In genomic region chr3:106483297-106483696, GRCm38 (mm10) we compare ENCODE assay signal across 11 mouse cellular contexts. TPM values are rescaled to one million over a fixed set of nuclear protein-coding genes. Genes with fewer than 3 reads are reported as not detected.
A peak's percentile ranks its signal among the peaks of the same experiment; 100 is the strongest.
DNase-seq lines count a peak whose midpoint lies in the region; ATAC-seq and TF ChIP-seq lines count a peak whose summit lies in the region.
"Had no signal": no experiment of that assay in that cellular context is flagged by ENCODE, and none has a peak within 500 bp of the region (broad histone marks: within the 10 kb centered on the region; RNA-seq: fewer than 3 reads in every experiment).

No protein-coding gene starts in this region.

- no peak for ATAC-seq in heart, embryonic 15.5 days (replicated peaks; ENCODE audit: insufficient number of reproducible peaks, insufficient read depth, low FRiP score, low read depth)
- ATAC-seq in intestine, embryonic 16.5 days, result peak; percentile 75
- ATAC-seq in stomach, embryonic 14.5 days (ENCODE audit: insufficient number of reproducible peaks, insufficient read depth, low FRiP score, low read depth), result no peak

- no peak overlapping the region for H3K27ac ChIP-seq in heart, embryonic 15.5 days
- peak overlapping the region; percentile 83 for H3K27ac ChIP-seq in spleen, adult 2 months (ENCODE audit: insufficient read depth, low read length)
- H3K27ac ChIP-seq in intestine, embryonic 16.5 days (ENCODE audit: low read length), result peak overlapping the region; percentile 95
- no peak overlapping the region; the same call in 1 of the 2 replicates for H3K27ac ChIP-seq in stomach, embryonic 14.5 days (ENCODE audit: low read length)
- H3K27ac ChIP-seq: left cerebral cortex, adult 2 months had no signal

- no peaks in the 10 kb centered on the region for H3K36me3 ChIP-seq in heart, embryonic 15.5 days
- H3K36me3 ChIP-seq in spleen, adult 2 months (ENCODE audit: control insufficient read depth, insufficient read depth, low read length), result no peaks in the 10 kb centered on the region
- no peaks in the 10 kb centered on the region for H3K36me3 ChIP-seq in intestine, embryonic 16.5 days (ENCODE audit: control insufficient read depth, insufficient read depth, low read length)
- H3K36me3 ChIP-seq in stomach, embryonic 14.5 days (ENCODE audit: control insufficient read depth, insufficient read depth, low read length), result no peaks in the 10 kb centered on the region

- TF ChIP-seq POLR2A in spleen, adult 2 months (IDR thresholded peaks at IDR 0.05; ENCODE audit: low read depth, low read length), result no peak

- no peak for DNase-seq in heart, postnatal 4 days
- no peak for DNase-seq in spleen, adult 2 months (ENCODE audit: low read depth in 1 of 2, low spot score in 2 of 2)
- DNase-seq in spleen, postnatal 10 days (ENCODE audit: low spot score in 2 of 2), result no peak
- no peak for DNase-seq in left cerebral cortex, postnatal 4 days
- no peak for DNase-seq in cerebellum, adult 9-11 months
- DNase-seq: cerebellum, adult 8-10 months; gastrocnemius, postnatal 14 days had no signal

- peaks cover 8% of the 10 kb centered on the region for H3K4me1 ChIP-seq in heart, embryonic 15.5 days (replicated peaks)
- peaks cover 4% of the 10 kb centered on the region; the same call in 1 of the 2 replicates for H3K4me1 ChIP-seq in spleen, adult 2 months (ENCODE audit: control insufficient read depth, insufficient read depth, insufficient read length)
- H3K4me1 ChIP-seq in intestine, embryonic 16.5 days (ENCODE audit: control insufficient read depth, insufficient read depth, low read length), result peaks cover 20% of the 10 kb centered on the region
- 0 out of 2 replicates have a peak, but pooled peaks cover 2% of the 10 kb centered on the region for H3K4me1 ChIP-seq in stomach, embryonic 14.5 days (ENCODE audit: control insufficient read depth, insufficient read depth, low read length)

- peak overlapping the region; percentile 65; the same call in 1 of the 2 replicates for H3K4me3 ChIP-seq in heart, embryonic 15.5 days
- H3K4me3 ChIP-seq in spleen, adult 2 months (ENCODE audit: extremely low read depth, insufficient read depth, insufficient read length), result peak overlapping the region; percentile 65; the same call in 1 of the 2 replicates
- peak overlapping the region; percentile 70 for H3K4me3 ChIP-seq in intestine, embryonic 16.5 days (ENCODE audit: low read length)
- no peak overlapping the region for H3K4me3 ChIP-seq in stomach, embryonic 14.5 days (ENCODE audit: low read depth, low read length)

- 52% methylated on average over 7 of the region's 7 CpGs for WGBS in heart, embryonic 15.5 days
- WGBS in spleen, adult 2 months, result 13% methylated on average over 7 of the region's 7 CpGs
- 46% methylated on average over 7 of the region's 7 CpGs for WGBS in intestine, embryonic 16.5 days
- WGBS in stomach, embryonic 14.5 days, result 63% methylated on average over 7 of the region's 7 CpGs

- no peaks in the 10 kb centered on the region; the same call in 1 of the 2 replicates for H3K27me3 ChIP-seq in heart, embryonic 15.5 days
- no peaks in the 10 kb centered on the region for H3K27me3 ChIP-seq in spleen, adult 2 months (ENCODE audit: control insufficient read depth, insufficient read depth, low read length)
- H3K27me3 ChIP-seq in intestine, embryonic 16.5 days (replicated peaks; ENCODE audit: control insufficient read depth, insufficient read depth, low read length), result no peaks in the 10 kb centered on the region
- H3K27me3 ChIP-seq in stomach, embryonic 14.5 days (ENCODE audit: control insufficient read depth, insufficient read depth, low read length), result no peaks in the 10 kb centered on the region

- TF ChIP-seq CTCF in spleen, adult 2 months (IDR thresholded peaks at IDR 0.05; ENCODE audit: extremely low read depth, insufficient read depth, insufficient read length, insufficient replicate concordance), result no peak

- intact Hi-C loops in left cerebral cortex, postnatal 4 days (cut with DNase I), result no loop called here

- no peak overlapping the region for H3K9ac ChIP-seq in heart, embryonic 15.5 days
- H3K9ac ChIP-seq in intestine, embryonic 16.5 days (ENCODE audit: low read depth, low read length), result peak overlapping the region; percentile 82
- H3K9ac ChIP-seq in stomach, embryonic 14.5 days (replicated peaks; ENCODE audit: low read depth, low read length), result no peak overlapping the region

- H3K9me3 ChIP-seq in heart, embryonic 15.5 days (replicated peaks), result no peaks in the 10 kb centered on the region
- H3K9me3 ChIP-seq in intestine, embryonic 16.5 days (ENCODE audit: control insufficient read depth, low read length), result no peaks in the 10 kb centered on the region
- H3K9me3 ChIP-seq in stomach, embryonic 14.5 days (ENCODE audit: control insufficient read depth, low read depth, low read length), result no peaks in the 10 kb centered on the region

- H3K4me2 ChIP-seq in heart, embryonic 15.5 days, result peak overlapping the region; percentile 85
- peak overlapping the region; percentile 94 for H3K4me2 ChIP-seq in intestine, embryonic 16.5 days (ENCODE audit: low read depth, low read length)
- H3K4me2 ChIP-seq in stomach, embryonic 14.5 days (replicated peaks; ENCODE audit: low read depth, low read length), result peak overlapping the region; percentile 93

RNA-seq across cellular contexts. Expression of gene Dennd2d, which starts 1.1 kb away (rescaled TPM):
- polyA plus RNA-seq in heart, embryonic 15.5 days (2015; fragmentation: Nextera tagmentation; extraction: Ambion mirVana), result 1.4 and 6.7 TPM in 2 replicates
- total RNA-seq in heart, postnatal 4 days (2021), result under 1 TPM; 0.62 to 0.65 TPM
- polyA plus RNA-seq in spleen, adult 2 months (2012; rRNA removed), result 30.9 and 34.4 TPM in 2 replicates
- 30.4 and 30.5 TPM in 2 replicates for polyA plus RNA-seq in intestine, embryonic 16.5 days (2015; fragmentation: Nextera tagmentation; extraction: Ambion mirVana)
- 19.0 and 20.4 TPM in 2 replicates for polyA plus RNA-seq in stomach, embryonic 14.5 days (2014; fragmentation: Nextera tagmentation; extraction: Ambion mirVana)
- under 1 TPM in 1 of 2 experiments, not detected in 1; 0.38 TPM for total RNA-seq in left cerebral cortex, postnatal 4 days (2021)

Comparison
In these comparisons a context has a peak if more than half of its experiments do, and no peak if none do; other contexts are left out.
1. H3K27ac ChIP-seq: peak in spleen, adult 2 months (single experiment) and intestine, embryonic 16.5 days (single experiment); none in heart, embryonic 15.5 days (single experiment) and stomach, embryonic 14.5 days (single experiment).
2. Peak in every context shown above with its lines, with median percentiles within 50 percentile points of each other: H3K4me2 ChIP-seq.